Mouse (Mus musculus) myocyte (in vitro differentiated cells): ENCODE results near the gene Ccn5. TPM values are rescaled to one million over a fixed set of nuclear protein-coding genes. Genes with fewer than 3 reads are reported as not detected.

Source experiments
- H3K27me3 ChIP-seq: one replicate; pipeline ENCODE4 v1.6.1; 2011; ENCODE audit not compliant: control insufficient read depth, insufficient read depth, insufficient read length
- H3K36me3 ChIP-seq: one replicate; pipeline ENCODE4 v1.6.1; 2011; ENCODE audit not compliant: control insufficient read depth, insufficient read depth
- H3K4me2 ChIP-seq: one replicate; pipeline ENCODE4 v1.6.1; 2011; ENCODE audit warnings: low read depth, control low read depth
- H3K4me3 ChIP-seq: one replicate; pipeline ENCODE4 v1.5.1; 2011; ENCODE audit warnings: mild to moderate bottlenecking, control low read depth, moderate library complexity
- H3K79me2 ChIP-seq: one replicate; pipeline ENCODE4 v1.6.1; 2011; ENCODE audit not compliant: control insufficient read depth, insufficient read depth
- H3ac ChIP-seq: one replicate; pipeline ENCODE4 v1.6.1; 2011; ENCODE audit not compliant: control insufficient read depth, insufficient read length
- CEBPB ChIP-seq: IDR thresholded peaks from 2 replicates; pipeline ENCODE4 v1.6.1; 2011; ENCODE audit warnings: mild to moderate bottlenecking, moderate library complexity; ENCODE audit not compliant: poor library complexity, insufficient read depth, severe bottlenecking
- E2F4 ChIP-seq: IDR thresholded peaks from one replicate; pipeline ENCODE4 v1.6.1; 2011; ENCODE audit warnings: mild to moderate bottlenecking, control low read depth, moderate library complexity; ENCODE audit not compliant: insufficient read depth
- MAX ChIP-seq: IDR thresholded peaks from one replicate; pipeline ENCODE4 v1.6.1; 2011; ENCODE audit warnings: low read depth, mild to moderate bottlenecking, control low read depth
- MYOD1 ChIP-seq, 3 experiments: IDR thresholded peaks; one replicate each; pipeline ENCODE4 v1.6.1; 2011; ENCODE audit warnings: control low read depth in 2 of 3, low read depth in 2 of 3, mild to moderate bottlenecking in 2 of 3, moderate library complexity in 1 of 3; ENCODE audit not compliant: insufficient read length in 2 of 3, control insufficient read depth in 1 of 3
- MYOG ChIP-seq, 3 experiments: IDR thresholded peaks; one replicate each; pipeline ENCODE4 v1.6.1; 2011; ENCODE audit warnings: control low read depth in 2 of 3, low read depth in 2 of 3, mild to moderate bottlenecking in 2 of 3; ENCODE audit not compliant: insufficient read length in 2 of 3, control insufficient read depth in 1 of 3, insufficient read depth in 1 of 3
- POLR2A ChIP-seq: IDR thresholded peaks from one replicate; pipeline ENCODE4 v1.6.1; 2011; ENCODE audit warnings: low read depth, mild to moderate bottlenecking, control low read depth, moderate library complexity; ENCODE audit not compliant: insufficient read length
- POLR2AphosphoS2 ChIP-seq: IDR thresholded peaks from one replicate; pipeline ENCODE4 v1.6.1; 2011; ENCODE audit warnings: low read depth, control low read depth; ENCODE audit not compliant: insufficient read length
- REST ChIP-seq: IDR thresholded peaks from one replicate; pipeline ENCODE4 v1.6.1; 2011; ENCODE audit warnings: mild to moderate bottlenecking, control low read depth, moderate library complexity; ENCODE audit not compliant: insufficient read depth, insufficient read length
- SRF ChIP-seq: IDR thresholded peaks from one replicate; pipeline ENCODE4 v1.6.1; 2011; ENCODE audit warnings: low read depth; ENCODE audit not compliant: control insufficient read depth, insufficient read length
- TCF12 ChIP-seq: IDR thresholded peaks from one replicate; pipeline ENCODE4 v1.6.1; 2011; ENCODE audit warnings: mild to moderate bottlenecking, control low read depth; ENCODE audit not compliant: poor library complexity, insufficient read depth, severe bottlenecking
- TCF3 ChIP-seq: IDR thresholded peaks from one replicate; pipeline ENCODE4 v1.6.1; 2011; ENCODE audit warnings: low read depth, control low read depth; ENCODE audit not compliant: insufficient read length
- USF1 ChIP-seq: IDR thresholded peaks from one replicate; pipeline ENCODE4 v1.6.1; 2011; ENCODE audit warnings: low read depth, mild to moderate bottlenecking, control low read depth, moderate library complexity
- polyA plus RNA-seq: library from polyadenylated mRNA; unstranded; fragments of >200 nt; fragmentation: generic; extraction: Trizol; gene quantifications from one replicate; pipeline ENCODE4 v1.2.1, GENCODE M21; 2012; ENCODE audit warnings: missing spikeins

Gene Ccn5
- polyA plus RNA-seq, 1 experiment = 2.0 TPM

- Histone ChIP-seq H3K79me2 (no peaks in the 10 kb centered on the region), H3K27me3 (peaks cover 25% of the 10 kb centered on the region), H3K36me3 (no peaks in the 10 kb centered on the region), H3ac (no peak overlapping the region), H3K4me3 (no peak overlapping the region), H3K4me2 (no peak overlapping the region)
- TF ChIP-seq REST (no peak), E2F4 (no peak), TCF12 (no peak), MYOG (IDR thresholded peaks at IDR 0.05; ENCODE audit: control insufficient read depth in 1 of 3, insufficient read depth in 1 of 3, insufficient read length in 2 of 3, low read depth in 2 of 3) (no peak), MYOD1 (IDR thresholded peaks at IDR 0.05; ENCODE audit: control insufficient read depth in 1 of 3, insufficient read length in 2 of 3, low read depth in 2 of 3) (no peak), SRF (no peak), MAX (no peak), USF1 (no peak), POLR2AphosphoS2 (no peak), TCF3 (no peak), POLR2A (no peak), CEBPB (no peak)
Measured at GRCm38 (mm10) chr2:163783901-163784300, 36.8 kb upstream of the Ccn5 start.

DNA sequence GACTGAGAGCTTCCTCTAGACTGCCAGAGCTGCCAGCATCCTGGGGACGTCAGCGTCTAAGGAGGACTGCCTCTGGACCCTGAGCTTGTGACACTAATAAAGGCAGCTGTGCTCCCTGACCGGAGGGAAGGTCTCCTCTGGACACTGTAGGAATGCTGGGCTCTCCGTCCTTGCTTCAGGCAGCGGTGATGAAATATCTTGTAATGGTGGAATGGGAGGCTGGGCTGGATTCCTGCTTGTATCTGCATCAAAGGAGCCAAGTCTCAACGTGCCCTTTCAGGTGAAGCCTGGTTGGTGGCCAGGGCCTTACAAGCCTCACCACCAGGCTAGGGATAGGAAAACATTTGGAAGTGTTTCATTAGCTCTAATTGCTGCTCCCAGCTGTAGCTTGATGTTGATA, 33.6 kb upstream of the Ccn5 start:
- peaks cover 9% of the 10 kb centered on the region for H3K27me3 ChIP-seq
- no peak overlapping the region for H3ac ChIP-seq
- no peak overlapping the region for H3K4me3 ChIP-seq
- no peak overlapping the region for H3K4me2 ChIP-seq
- no peaks in the 10 kb centered on the region for H3K79me2 ChIP-seq
- no peaks in the 10 kb centered on the region for H3K36me3 ChIP-seq
- TF ChIP-seq SRF = no peak
- peak; percentile 65; the same call in 1 of the 2 replicates for TF ChIP-seq CEBPB

- no peak overlapping the region for H3K4me2 ChIP-seq
- no peaks in the 10 kb centered on the region for H3K36me3 ChIP-seq
- H3K27me3 ChIP-seq = peaks cover 5% of the 10 kb centered on the region
- TF ChIP-seq USF1 = no peak
- TF ChIP-seq MAX = no peak
- no peak for TF ChIP-seq CEBPB
- TF ChIP-seq POLR2A = no peak
- TF ChIP-seq E2F4 = no peak
- TF ChIP-seq SRF = no peak
- no peak for TF ChIP-seq REST
- TF ChIP-seq MYOD1 (IDR thresholded peaks at IDR 0.05; ENCODE audit: control insufficient read depth in 1 of 3, insufficient read length in 2 of 3, low read depth in 2 of 3) = no peak
- no peak for TF ChIP-seq MYOG (IDR thresholded peaks at IDR 0.05; ENCODE audit: control insufficient read depth in 1 of 3, insufficient read depth in 1 of 3, insufficient read length in 2 of 3, low read depth in 2 of 3)
- no peak for TF ChIP-seq POLR2AphosphoS2
- H3K79me2 ChIP-seq = no peaks in the 10 kb centered on the region
- no peak overlapping the region for H3ac ChIP-seq
- H3K4me3 ChIP-seq = no peak overlapping the region
Measured at GRCm38 (mm10) chr2:163787709-163788108, 33.0 kb upstream of the Ccn5 start.

DNA sequence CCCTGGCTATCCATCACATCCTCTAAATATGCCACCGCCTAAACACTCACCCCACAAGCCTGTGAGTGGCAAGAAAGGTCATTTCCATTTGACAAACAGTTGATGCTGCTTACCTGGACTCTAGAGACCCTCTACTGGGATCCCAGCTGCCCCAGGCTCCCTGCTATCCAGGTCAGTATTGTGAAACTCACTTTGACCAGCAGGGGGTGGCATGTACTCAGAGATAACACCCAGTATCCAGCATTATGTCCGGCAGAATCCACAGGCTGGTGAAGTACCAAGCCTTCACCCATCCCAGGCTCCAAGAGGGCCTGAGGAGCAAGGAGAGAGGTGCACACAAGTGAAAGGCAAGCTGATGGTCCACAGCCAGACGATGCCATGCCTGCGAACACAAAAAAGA, 32.2 kb upstream of the Ccn5 start:
- Histone ChIP-seq H3ac (no peak overlapping the region), H3K27me3 (no peaks in the 10 kb centered on the region), H3K36me3 (no peaks in the 10 kb centered on the region), H3K79me2 (no peaks in the 10 kb centered on the region), H3K4me2 (no peak overlapping the region), H3K4me3 (no peak overlapping the region)
- TF ChIP-seq E2F4 = no peak
- TF ChIP-seq CEBPB = 0 out of 2 replicates have a peak, but pooled peaks have one; percentile 15

GRCm38 (mm10) chr2:163798411-163798810, 22.2 kb upstream of the Ccn5 start:
- TF ChIP-seq TCF12 (no peak), TCF3 (no peak), REST (no peak), MYOD1 (IDR thresholded peaks at IDR 0.05; ENCODE audit: control insufficient read depth in 1 of 3, insufficient read length in 2 of 3, low read depth in 2 of 3) (no peak), MYOG (IDR thresholded peaks at IDR 0.05; ENCODE audit: control insufficient read depth in 1 of 3, insufficient read depth in 1 of 3, insufficient read length in 2 of 3, low read depth in 2 of 3) (no peak), E2F4 (no peak), USF1 (no peak), POLR2A (no peak), MAX (no peak), POLR2AphosphoS2 (no peak), SRF (no peak), CEBPB (no peak)
- Histone ChIP-seq H3ac (no peak overlapping the region), H3K27me3 (no peaks in the 10 kb centered on the region), H3K4me2 (no peak overlapping the region), H3K36me3 (no peaks in the 10 kb centered on the region), H3K4me3 (no peak overlapping the region), H3K79me2 (no peaks in the 10 kb centered on the region)
